Mouse (Mus musculus): ENCODE results near the gene Cttnbp2nl. TPM values are rescaled to one million over a fixed set of nuclear protein-coding genes. Genes with fewer than 3 reads are reported as not detected.

Cttnbp2nl gene
- polyA plus RNA-seq, 1 experiment from 2014 or later: 24.3 TPM

DNA sequence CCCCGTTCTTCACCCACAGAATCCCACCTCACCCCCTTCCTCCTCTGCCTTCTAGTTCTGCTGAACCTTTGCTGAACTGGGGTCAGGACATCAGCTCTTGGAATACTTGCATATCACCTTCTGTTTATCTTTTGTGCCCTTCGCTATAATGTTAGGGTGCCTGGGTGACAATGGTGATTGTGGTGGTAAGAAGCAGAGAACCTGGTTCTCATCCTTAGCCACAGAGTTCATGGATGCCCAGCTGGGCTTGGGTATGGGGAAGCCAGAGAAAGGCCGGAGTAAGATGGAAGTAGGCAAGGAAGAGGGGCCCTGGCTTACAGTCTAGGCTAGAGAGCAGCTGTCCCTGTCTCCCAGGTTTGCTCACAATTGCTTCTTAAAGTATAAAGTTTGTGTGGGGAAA is 98.8 kb downstream of the Cttnbp2nl start:
- Histone ChIP-seq H3K27me3 (ENCODE audit: control insufficient read depth, insufficient read depth, low read length) (no peaks in the 10 kb centered on the region), H3K4me1 (ENCODE audit: control insufficient read depth, insufficient read depth, low read length) (0 out of 2 replicates have a peak, but pooled peaks cover 6% of the 10 kb centered on the region), H3K9ac (replicated peaks; ENCODE audit: low read depth, low read length) (no peak overlapping the region), H3K4me2 (replicated peaks; ENCODE audit: low read depth, low read length) (no peak overlapping the region), H3K4me3 (ENCODE audit: low read depth, low read length) (no peak overlapping the region), H3K27ac (ENCODE audit: low read length) (no peak overlapping the region), H3K9me3 (ENCODE audit: control insufficient read depth, low read depth, low read length) (no peaks in the 10 kb centered on the region), H3K36me3 (ENCODE audit: control insufficient read depth, insufficient read depth, low read length) (peaks cover 24% of the 10 kb centered on the region; the same call in 1 of the 2 replicates)
- WGBS: 93% methylated on average over 3 of the region's 3 CpGs
- no peak for ATAC-seq (ENCODE audit: insufficient number of reproducible peaks, insufficient read depth, low FRiP score, low read depth)

GRCm38 (mm10) chr3:104952891-104953670 is 99.9 kb downstream of the Cttnbp2nl start:
- H3K9me3 ChIP-seq (ENCODE audit: control insufficient read depth, low read depth, low read length): no peaks in the 10 kb centered on the region
- H3K27me3 ChIP-seq (ENCODE audit: control insufficient read depth, insufficient read depth, low read length): no peaks in the 10 kb centered on the region
- H3K36me3 ChIP-seq (ENCODE audit: control insufficient read depth, insufficient read depth, low read length): peaks cover 24% of the 10 kb centered on the region; the same call in 1 of the 2 replicates
- 0 out of 2 replicates have a peak, but pooled peaks cover 6% of the 10 kb centered on the region for H3K4me1 ChIP-seq (ENCODE audit: control insufficient read depth, insufficient read depth, low read length)
- WGBS: 83% methylated on average over 23 of the region's 23 CpGs
- no peak overlapping the region for H3K27ac ChIP-seq (ENCODE audit: low read length)
- ATAC-seq (ENCODE audit: insufficient number of reproducible peaks, insufficient read depth, low FRiP score, low read depth): no peak
- no peak overlapping the region for H3K4me2 ChIP-seq (replicated peaks; ENCODE audit: low read depth, low read length)
- no peak overlapping the region for H3K9ac ChIP-seq (replicated peaks; ENCODE audit: low read depth, low read length)
- H3K4me3 ChIP-seq (ENCODE audit: low read depth, low read length): no peak overlapping the region

Other genes with a start within 250 kb of the Cttnbp2nl start
- 68.6 and 74.7 TPM in 2 replicates for gene Mov10, start 234.6 kb downstream of the Cttnbp2nl start, polyA plus RNA-seq (2014; fragmentation: Nextera tagmentation; extraction: Ambion mirVana)
- 34.5 and 50.6 TPM in 2 replicates for gene St7l, start 189.1 kb downstream of the Cttnbp2nl start, polyA plus RNA-seq (2014; fragmentation: Nextera tagmentation; extraction: Ambion mirVana)
- gene Capza1, start 188.6 kb downstream of the Cttnbp2nl start, polyA plus RNA-seq (2014; fragmentation: Nextera tagmentation; extraction: Ambion mirVana): 196 and 202 TPM in 2 replicates
- 4.1 and 4.5 TPM in 2 replicates for gene Wnt2b, start 91.2 kb downstream of the Cttnbp2nl start, polyA plus RNA-seq (2014; fragmentation: Nextera tagmentation; extraction: Ambion mirVana)
- not detected in 2 replicates for gene 4930564D02Rik, start 13.7 kb upstream of the Cttnbp2nl start, polyA plus RNA-seq (2014; fragmentation: Nextera tagmentation; extraction: Ambion mirVana)